Mouse (Mus musculus) adrenal gland, postnatal 10 days (tissue): ENCODE data around the gene Dnajc5g. TPM values are rescaled to one million over a fixed set of nuclear protein-coding genes. Genes with fewer than 3 reads are reported as not detected.

Source experiments
- DNase-seq: peaks from one replicate; pipeline ENCODE4 v3.0.0; 2021; ENCODE audit warnings: mixed read lengths
- total RNA-seq, 2 experiments: library from RNA; stranded (reverse); gene quantifications; 2 replicates each; pipeline ENCODE4 v1.2.3; 2021

Dnajc5g gene
- total RNA-seq, 2 experiments from 2014 or later = not detected

DNA sequence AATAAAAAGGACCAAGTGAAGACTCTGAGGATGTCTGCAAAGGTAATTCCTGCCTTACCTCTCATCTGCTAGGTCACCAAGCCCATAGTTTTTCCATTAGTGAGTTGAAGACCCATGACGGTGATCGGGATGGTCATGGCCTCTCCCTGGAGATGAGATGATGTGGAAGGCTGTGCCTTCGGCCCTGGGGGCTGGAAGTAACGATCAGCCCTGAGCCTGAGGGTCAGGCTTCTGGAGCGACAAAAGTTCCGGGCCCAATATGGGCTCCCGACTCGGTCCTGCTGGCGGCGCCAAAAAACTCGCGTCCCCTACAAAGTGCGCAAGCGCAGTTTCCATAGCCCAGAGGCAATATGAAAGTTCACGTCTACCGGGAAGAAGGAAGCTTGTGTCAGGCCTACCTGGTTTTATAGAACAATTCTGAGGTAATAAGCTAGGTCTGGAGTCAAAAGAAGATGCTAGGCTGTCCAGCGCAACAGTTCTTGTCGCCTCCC is 2.0 kb downstream of the Dnajc5g start, which contains the start of gene Slc30a3:
Gene Slc30a3, minus strand, starts transcription at position 238 of the 491 bp plus-strand sequence.
- DNase-seq = no peak

DNA sequence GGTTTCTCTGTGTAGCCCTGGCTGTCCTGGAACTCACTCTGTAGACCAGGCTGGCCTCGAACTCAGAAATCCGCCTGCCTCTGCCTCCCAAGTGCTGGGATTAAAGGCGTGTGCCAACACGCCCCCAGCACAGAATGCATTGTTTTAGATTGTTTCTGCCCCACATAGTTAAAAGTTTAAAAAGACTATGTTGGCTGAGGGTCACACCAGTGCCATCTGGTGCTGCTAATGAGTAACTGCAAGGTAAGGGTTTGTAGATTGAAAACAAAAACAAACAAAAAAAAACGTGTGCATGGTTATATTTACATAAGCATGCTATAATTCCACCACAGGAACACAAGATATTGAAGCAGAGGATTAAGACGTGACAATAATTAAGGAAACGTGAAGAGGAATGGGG is 4.7 kb downstream of the Dnajc5g start:
- DNase-seq = no peak

DNA sequence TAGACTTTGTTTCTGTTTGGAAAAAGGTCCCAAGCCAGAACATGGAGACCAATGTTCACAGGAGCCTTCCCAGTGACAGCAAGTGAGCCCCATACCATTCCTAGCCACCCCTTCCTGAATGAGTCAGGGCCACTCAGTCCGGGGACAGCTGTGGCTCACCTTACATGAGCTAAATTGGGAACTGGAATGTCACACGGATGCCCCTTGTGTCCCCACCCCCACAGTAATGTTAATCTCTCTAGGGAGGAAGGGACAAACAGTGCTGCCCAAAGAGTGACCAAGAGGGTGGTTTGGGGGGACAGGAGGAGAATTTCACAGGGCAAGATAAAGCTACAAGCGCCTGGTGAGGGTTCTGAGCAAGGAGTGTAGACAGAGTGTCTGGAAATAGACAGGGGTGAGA is 10.3 kb downstream of the Dnajc5g start, which contains the start of gene Trim54:
Gene Trim54, plus strand, starts transcription at position 359 of the 400 bp plus-strand sequence.
- no peak for DNase-seq

DNA sequence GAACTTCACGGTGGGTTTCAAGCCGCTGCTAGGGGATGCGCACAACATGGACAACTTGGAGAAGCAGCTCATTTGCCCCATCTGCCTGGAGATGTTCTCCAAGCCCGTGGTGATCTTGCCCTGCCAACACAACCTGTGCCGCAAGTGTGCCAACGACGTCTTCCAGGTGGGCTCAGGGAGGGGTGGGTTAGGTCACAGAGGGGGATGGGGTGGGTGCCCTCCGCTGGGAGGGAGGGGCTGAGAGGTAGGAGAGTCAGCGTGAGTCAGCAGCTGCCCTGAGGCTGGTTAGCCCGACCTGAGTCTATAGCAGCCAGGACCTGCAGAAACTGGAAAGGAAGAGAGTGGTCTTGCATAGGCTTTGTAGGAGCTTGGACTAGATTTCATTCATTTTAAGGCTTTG is 10.8 kb downstream of the Dnajc5g start:
- no peak for DNase-seq

DNA sequence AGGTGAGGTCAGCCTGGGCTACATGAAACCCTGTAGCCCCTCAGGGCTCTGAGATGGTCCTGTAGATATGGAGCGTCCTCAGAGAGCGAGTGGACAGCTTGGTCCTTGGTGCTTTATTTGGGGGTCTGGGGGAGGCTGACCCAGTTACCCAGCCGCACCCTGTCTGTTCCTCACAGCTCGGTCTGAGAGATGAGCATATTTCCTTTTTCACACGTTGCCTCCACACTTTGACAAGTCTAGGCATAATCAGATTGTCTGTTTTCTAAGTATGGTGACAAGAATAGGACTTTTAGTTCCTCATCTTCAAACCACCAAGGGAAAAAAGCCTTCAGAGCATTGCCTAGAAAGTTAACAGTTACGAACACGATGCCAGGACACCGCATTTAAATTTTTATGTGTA is 15.0 kb downstream of the Dnajc5g start:
- DNase-seq = no peak

DNA sequence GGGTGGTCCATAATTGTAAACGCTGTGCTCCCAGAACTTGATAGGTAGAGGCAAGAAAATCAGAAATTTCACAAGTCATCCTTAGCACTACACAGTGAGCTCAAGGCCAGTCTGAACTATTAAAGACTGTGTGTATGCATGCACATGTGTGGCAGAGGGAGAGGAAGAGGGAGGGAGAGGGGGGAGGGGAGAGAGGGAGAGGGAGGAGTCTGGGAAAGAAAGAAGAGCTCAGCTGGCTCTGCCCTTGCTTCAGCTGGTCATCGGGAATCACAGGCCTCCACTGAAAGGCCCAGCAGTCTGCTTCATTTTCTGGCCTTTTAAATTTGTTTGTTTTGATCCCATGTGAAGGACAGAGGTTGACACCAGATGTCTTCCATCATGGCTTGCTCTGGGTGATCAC is 17.4 kb downstream of the Dnajc5g start:
- no peak for DNase-seq

DNA sequence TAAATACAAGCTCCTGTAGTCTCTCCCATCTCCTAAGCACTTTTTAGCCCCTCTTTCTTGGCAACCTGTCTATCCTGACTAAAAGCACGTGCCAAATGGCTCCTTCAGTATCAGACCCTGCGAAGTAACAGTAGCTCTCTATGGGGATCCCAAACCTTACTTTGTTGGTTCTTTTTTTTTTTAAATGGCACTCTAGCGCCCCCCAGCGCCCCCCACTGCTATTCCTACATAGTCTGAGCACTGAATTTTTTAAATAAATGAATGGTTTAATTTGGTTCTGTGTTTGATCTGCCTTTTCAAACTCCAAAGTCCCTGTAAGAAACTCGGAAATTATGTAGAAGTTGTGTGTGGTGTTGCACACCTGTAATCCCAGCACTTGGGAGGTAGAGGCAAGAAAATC is 20.0 kb downstream of the Dnajc5g start:
- no peak for DNase-seq

DNA sequence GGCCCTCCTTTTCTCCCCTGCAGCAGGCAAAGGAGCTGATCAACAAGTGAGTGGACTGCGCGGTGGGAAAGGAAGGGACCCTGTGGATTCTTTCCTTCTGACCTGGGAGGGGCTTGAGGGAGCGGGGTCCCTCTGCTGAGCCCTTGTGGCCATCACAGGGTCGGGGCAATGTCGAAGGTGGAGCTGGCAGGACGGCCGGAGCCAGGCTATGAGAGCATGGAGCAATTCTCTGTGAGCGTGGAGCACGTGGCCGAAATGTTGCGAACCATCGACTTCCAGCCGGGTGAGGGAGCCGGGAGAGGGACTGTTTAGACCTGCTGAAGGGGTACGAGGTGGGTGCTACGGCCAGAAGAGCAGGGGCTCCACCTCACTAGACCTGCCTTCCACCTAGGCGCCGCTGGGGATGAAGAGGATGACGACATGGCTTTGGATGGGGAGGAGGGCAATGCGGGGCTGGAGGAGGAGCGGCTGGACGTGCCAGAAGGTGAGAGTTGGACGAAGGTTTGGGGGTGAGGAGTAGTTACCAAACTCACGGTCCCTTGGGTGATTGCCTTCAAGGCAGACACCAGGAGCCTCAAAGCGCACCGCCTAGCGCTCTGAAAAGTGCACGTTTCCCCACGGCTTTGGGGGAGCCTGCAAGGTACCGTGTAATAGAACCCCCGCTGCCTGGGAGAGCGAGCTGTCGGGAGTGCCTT is 30.8 kb downstream of the Dnajc5g start:
- no peak for DNase-seq

DNA sequence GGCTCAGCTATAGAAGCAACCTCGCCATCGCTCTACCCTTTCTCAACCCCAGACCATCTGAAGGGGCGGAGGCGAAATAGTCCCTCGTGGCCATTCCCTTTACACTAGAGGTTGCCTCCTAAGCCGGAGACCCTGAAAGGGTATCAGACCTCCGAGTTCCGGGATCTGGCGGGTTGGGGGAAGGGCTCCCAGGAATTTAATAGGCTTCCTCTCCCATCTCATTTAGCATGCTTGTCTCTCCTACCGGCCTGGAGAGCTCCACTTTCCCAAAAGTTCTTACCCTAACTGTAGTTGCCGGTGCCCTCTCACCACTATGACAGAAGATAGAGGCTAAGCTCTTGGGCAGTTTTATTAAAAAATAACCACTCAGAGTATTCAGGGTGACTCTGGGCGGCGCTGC is 31.6 kb downstream of the Dnajc5g start:
- no peak for DNase-seq

DNA sequence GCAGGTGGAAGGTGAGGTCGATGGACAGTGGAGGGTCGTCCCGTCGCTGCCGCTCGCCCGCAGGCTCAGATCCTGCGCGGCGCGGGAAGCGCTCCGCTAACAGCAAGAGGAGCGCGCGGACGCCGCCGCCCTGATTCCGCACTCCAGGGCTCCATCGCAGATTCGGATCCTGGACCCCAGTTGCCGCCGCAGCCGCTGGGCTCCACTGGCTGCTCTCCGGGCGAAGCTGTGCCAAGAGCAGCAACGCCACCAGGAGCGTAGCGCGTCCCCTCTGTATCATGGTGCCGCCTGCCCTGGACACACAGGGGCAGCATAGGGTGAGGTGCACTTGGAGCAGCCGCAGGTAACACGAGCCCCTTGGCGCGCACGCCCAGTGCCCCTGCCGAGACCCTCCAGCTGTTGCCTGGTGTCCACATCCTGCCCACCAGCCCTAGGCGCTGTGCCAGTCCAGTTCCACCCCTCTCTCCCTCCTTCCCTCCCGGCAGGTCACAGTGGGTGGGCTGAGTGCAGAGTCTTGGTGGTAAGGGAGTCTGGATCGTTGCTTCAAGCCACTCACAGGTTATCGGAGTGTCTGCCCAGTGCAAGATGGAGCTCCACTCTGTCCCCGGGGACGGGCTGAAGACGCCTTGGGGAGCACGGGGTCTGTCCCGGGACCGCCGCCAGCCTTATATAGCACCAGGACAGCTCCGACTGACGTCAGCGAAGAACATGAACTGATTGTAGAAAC is 32.3 kb downstream of the Dnajc5g start, which contains the start of gene Ucn:
Gene Ucn, minus strand, starts transcription at position 589 of the 727 bp plus-strand sequence.
- no peak for DNase-seq

DNA sequence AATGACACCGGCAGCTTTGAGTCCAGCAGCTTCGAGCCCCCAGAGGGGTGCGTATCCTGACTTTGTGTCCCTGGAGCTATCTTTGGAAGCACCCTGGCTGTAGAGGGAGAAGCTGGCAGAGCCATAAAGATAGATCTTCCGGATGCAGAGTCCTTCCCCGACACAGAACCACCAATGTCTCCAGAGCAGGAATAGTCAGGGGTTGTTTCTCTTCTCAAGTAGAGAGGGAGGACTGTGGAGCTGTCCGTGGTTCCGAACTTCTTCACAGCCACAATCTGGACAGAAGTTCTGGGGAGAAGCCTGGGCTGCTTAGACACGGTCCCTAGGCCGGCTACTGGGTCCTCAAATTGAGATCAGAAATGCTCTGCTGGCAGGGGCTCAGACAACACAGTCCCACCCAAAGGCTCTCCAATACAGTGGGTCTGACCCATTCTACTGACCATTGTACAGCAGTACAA is 32.9 kb downstream of the Dnajc5g start:
- peak; percentile 61 for DNase-seq

DNA sequence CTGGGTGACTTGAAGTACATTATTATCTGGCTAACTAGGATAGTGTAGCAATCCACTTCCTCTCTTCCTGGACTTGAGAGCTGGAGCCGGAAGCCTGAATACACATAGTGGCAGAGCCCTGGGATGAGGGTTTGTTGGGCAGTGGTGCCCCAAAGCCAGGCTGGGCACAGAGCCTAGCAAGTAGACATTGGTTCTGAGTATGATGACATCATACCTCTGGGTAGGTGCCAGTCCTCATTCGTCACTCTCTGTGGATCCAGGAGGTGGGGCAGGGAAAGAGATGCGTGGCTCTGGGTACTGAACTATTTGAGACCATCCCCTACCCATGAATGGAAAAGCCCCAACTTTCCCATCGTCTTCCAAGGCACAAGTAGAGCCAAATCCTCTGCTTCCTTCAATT is 43.7 kb downstream of the Dnajc5g start:
- peak; percentile 42 for DNase-seq

DNA sequence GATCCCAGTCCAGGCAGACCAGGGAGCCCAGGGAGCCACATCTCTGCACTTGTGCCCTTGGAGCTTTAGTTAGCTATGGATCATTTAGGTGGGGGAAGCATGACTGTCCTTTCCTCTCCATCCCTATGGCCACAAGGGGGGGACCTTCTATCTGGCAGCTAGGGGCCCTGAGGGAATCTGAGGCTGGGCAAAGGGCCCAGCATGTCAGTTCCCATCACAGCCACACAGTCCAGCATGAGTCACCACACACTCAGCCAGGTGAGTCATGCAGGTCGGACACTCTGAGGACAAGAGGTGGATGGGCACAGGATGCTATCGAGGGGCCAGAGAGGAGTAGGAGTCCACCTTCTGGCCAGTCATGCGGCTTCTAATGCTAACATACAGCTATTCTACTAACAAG is 45.7 kb downstream of the Dnajc5g start:
- peak; percentile 49 for DNase-seq

DNA sequence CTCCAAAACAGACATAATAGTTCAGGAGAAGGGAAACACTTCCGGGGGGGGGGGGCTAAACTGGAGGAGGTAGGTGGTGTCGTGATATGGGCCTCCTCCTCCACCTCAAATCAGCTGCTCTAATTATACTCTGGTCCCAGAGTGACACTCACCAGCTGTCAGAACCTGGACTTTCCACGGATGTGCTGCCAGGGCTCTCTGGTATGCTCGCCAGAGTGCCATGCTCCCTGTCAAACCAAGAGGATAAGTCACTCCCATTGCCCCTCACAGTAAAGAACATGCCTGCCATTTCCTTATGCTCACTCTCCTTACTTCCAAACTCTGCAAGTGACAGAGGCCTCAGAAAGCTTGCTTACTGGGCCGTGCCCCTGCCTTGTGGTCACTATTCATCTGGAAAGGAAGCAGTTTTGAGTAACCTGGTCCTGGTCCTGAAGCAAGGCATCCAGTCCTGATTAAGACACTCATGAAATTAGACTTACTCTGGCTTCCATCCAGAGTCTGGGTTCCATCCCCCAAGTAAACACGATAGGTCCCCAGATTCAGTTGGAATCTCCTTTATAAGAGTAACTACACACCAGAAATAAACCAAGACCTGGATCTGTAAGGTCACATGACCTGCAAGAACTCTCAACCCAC is 47.5 kb downstream of the Dnajc5g start:
- no peak for DNase-seq

DNA sequence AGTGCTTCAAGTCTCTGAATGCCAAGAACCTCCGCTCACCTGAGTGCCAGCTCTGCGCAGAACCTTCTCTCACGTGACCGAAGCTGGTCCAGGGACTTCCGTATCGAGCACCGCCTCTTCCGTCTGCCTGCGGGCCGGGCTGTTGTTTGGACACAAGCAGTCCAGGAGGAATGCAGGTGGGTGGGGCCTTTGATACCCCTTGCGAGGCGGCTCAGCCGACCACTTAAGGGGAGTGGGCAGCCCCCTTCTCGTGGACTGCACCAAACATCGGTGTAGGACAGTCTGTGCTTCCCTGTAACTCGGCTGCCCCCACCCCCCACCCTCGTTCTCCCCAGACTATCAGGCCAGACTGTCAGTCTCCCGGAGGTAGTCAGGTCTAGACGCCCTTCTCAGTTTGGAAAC is 48.1 kb downstream of the Dnajc5g start, which contains the start of gene Mpv17:
Gene Mpv17, minus strand, starts transcription at position 100 of the 402 bp plus-strand sequence.
- peak; percentile 87 for DNase-seq

Other genes starting within 250 kb of the Dnajc5g start
- 10 to 100 TPM; 49.4 to 50.4 TPM for gene Tmem214, start 238.3 kb upstream of the Dnajc5g start, total RNA-seq
- 10 to 100 TPM; 12.4 to 17.0 TPM for gene Agbl5, start 217.6 kb upstream of the Dnajc5g start, total RNA-seq
- 100 to 1,000 TPM; 208 to 219 TPM for gene Ost4, start 198.5 kb upstream of the Dnajc5g start, total RNA-seq
- 10 to 100 TPM; 60.0 to 63.4 TPM for gene Emilin1, start 192.9 kb upstream of the Dnajc5g start, total RNA-seq
- 10 to 100 TPM; 64.3 to 89.4 TPM for gene Khk, start 184.9 kb upstream of the Dnajc5g start, total RNA-seq
- gene Cgref1, start 160.7 kb upstream of the Dnajc5g start, total RNA-seq = 1 to 10 TPM; 2.8 to 5.1 TPM
- gene Preb, start 145.9 kb upstream of the Dnajc5g start, total RNA-seq = 100 to 1,000 TPM; 110 to 118 TPM
- gene Tcf23, start 137.6 kb upstream of the Dnajc5g start, total RNA-seq = under 1 TPM; 0.39 to 0.99 TPM
- 100 to 1,000 TPM; 123 to 129 TPM for gene Atraid, start 58.0 kb upstream of the Dnajc5g start, total RNA-seq
- 10 to 100 TPM; 14.1 to 16.0 TPM for gene Slc5a6, start 57.4 kb upstream of the Dnajc5g start, total RNA-seq
- gene Cad, start 51.5 kb upstream of the Dnajc5g start, total RNA-seq = 10 to 100 TPM; 29.3 to 41.2 TPM
- under 1 TPM; 0.60 to 0.76 TPM for gene Slc30a3, start 2.0 kb downstream of the Dnajc5g start, total RNA-seq
- gene Trim54, start 10.4 kb downstream of the Dnajc5g start, total RNA-seq = 10 to 100 TPM in 1 of 2 experiments, 1 to 10 TPM in 1; 3.3 to 16.1 TPM
- not detected for gene Ucn, start 32.5 kb downstream of the Dnajc5g start, total RNA-seq
- 10 to 100 TPM; 42.3 to 46.1 TPM for gene Mpv17, start 48.0 kb downstream of the Dnajc5g start, total RNA-seq
- 1 to 10 TPM; 1.5 to 2.8 TPM for gene Gm29609, start 73.6 kb downstream of the Dnajc5g start, total RNA-seq
- gene Gtf3c2, start 73.9 kb downstream of the Dnajc5g start, total RNA-seq = 10 to 100 TPM; 46.3 to 64.2 TPM
- 10 to 100 TPM; 79.2 to 90.3 TPM for gene Snx17, start 86.9 kb downstream of the Dnajc5g start, total RNA-seq
- 10 to 100 TPM; 38.9 to 48.2 TPM for gene Eif2b4, start 87.1 kb downstream of the Dnajc5g start, total RNA-seq
- gene Zfp513, start 96.0 kb downstream of the Dnajc5g start, total RNA-seq = 10 to 100 TPM; 23.0 to 23.7 TPM
- gene Ppm1g, start 114.4 kb downstream of the Dnajc5g start, total RNA-seq = 100 to 1,000 TPM; 125 to 127 TPM
- gene Nrbp1, start 134.6 kb downstream of the Dnajc5g start, total RNA-seq = 10 to 100 TPM; 79.6 to 86.2 TPM
- gene Gm9970, start 134.9 kb downstream of the Dnajc5g start, total RNA-seq = under 1 TPM in 1 of 2 experiments, not detected in 1; 0.97 TPM
- 1 to 10 TPM; 3.0 to 4.9 TPM for gene Krtcap3, start 145.4 kb downstream of the Dnajc5g start, total RNA-seq
- gene Ift172, start 184.8 kb downstream of the Dnajc5g start, total RNA-seq = 10 to 100 TPM; 27.7 to 36.2 TPM
- 10 to 100 TPM in 1 of 2 experiments, 1 to 10 TPM in 1; 6.8 to 10.7 TPM for gene Fndc4, start 189.8 kb downstream of the Dnajc5g start, total RNA-seq
- 10 to 100 TPM; 14.5 to 32.1 TPM for gene Gckr, start 191.2 kb downstream of the Dnajc5g start, total RNA-seq